Mouse (Mus musculus) urinary bladder, adult 2 months (tissue): ENCODE data around the gene Eprs. TPM values are rescaled to one million over a fixed set of nuclear protein-coding genes. Genes with fewer than 3 reads are reported as not detected.
"Not testable (repeated sequence)": the region's sequence is repeated elsewhere in the genome, so short reads cannot be mapped to it uniquely, and the experiment has no call there.

Experiments used
- DNase-seq: peaks from one replicate; pipeline ENCODE4 v3.0.0; 2022; ENCODE audit warnings: low spot score
- polyA plus RNA-seq: library from polyadenylated mRNA; depleted of rRNA; stranded (reverse); fragments of >200 nt; gene quantifications from 2 replicates; pipeline ENCODE4 v1.2.3, GENCODE M21; 2012; rRNA removed

Gene Eprs
- polyA plus RNA-seq: 21.5 and 30.7 TPM in 2 replicates

DNA sequence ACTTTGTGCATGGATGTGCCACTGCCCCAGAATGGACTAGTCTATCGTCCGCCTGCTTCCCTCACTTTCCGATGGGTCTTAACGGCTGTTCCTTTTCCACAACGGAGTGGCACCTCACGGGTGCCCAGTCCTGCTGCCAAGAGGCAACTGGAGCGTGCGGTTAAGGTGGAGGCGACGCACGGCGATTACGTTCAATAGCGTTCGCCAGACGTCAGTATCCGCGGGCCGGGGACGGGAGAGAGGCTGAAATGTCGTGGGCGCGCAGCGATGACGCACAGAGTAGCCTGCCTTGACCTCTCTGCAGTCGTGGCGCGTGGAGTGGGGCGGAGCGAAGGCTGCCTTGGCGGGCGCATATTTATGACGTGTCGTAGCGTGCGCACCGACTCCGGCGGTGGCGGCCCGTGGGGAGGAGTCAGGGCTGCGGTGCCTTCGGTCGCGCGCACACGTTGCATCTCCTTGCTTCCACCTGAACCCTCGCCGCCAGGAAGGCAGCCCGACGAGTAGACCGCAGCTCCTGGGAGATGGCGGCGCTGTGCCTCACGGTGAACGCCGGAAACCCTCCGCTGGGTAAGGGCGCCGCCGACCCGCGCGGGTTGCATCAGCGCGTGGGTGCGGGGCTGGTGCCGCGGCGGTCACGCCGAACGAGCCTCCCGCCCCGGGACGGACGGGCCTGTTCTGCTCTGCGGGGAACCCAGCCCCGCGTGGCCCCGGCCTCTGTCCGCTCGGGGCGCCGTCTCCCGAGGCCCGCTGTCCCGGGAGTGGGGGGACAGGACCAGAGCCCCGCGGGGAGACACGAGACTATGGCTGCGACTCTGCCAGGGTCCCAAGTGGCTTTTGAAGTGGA lies at the start of gene Eprs:
Gene Eprs (plus strand): TSS at position 368 of the 844 bp plus-strand sequence.
- DNase-seq: peak; percentile 95

DNA sequence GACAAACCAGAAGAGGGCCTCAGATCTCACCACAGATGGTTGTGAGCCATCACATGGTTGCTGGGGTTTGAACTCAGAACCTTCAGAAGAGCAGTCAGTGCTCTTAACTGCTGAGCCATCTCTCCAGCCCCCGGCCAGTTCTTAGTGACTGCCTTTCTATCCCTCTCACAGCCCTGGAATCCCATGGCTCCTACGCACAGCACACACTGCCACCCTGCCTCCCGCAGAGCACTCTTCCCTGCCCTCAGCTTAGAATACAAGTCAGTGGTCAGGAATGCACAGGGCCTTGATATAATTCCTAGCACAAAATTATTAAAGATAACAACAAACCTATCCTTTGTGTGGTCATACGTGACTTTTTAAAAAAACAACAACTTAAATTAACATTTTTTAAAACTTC lies 48.3 kb upstream of the Eprs start:
- DNase-seq: no peak

DNA sequence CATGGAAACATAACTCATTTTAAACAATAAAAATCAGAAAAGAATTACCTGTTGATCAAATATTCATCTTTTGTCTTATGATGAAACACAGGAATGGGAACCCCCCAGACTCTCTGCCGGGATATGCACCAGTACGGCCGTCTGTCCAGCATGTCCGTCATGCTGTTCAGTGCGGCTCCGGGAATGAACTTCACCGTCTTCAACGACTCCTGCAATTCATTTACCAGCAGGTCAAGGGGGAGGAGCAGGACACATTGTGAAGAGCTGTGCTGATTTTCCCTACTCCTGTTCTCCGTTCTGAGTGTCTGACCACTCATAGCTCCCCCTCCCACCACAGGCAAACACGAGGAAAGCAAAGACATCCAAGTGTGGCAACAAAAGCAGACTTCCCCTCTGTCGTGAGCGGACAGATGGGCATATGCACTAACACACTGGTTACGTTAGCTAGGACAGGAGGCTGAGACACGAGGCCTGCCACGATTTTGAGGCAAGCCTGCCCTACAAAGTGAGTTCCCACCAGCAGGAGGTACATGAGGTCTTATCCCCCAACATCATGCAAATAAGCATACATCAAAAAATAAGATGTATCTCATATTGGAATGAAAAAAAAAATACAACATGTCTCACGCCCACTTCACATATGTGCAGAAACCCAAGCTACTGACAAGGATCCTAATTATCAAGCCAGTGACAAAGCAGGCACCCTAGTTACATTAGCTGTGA lies 46.8 kb upstream of the Eprs start:
- DNase-seq: no peak

- DNase-seq: not testable (repeated sequence)
Measured at GRCm38 (mm10) chr1:185327754-185328345, 35.0 kb upstream of the Eprs start.

- peak; percentile 94 for DNase-seq
Measured at GRCm38 (mm10) chr1:185328721-185329610, 33.9 kb upstream of the Eprs start, which contains the start of gene Iars2. TSS of gene Iars2 (minus strand) at chr1:185329396.

- no peak for DNase-seq
Measured at GRCm38 (mm10) chr1:185329851-185330250, 33.0 kb upstream of the Eprs start.

- no peak for DNase-seq
Measured at GRCm38 (mm10) chr1:185331364-185331763, 31.5 kb upstream of the Eprs start.

DNA sequence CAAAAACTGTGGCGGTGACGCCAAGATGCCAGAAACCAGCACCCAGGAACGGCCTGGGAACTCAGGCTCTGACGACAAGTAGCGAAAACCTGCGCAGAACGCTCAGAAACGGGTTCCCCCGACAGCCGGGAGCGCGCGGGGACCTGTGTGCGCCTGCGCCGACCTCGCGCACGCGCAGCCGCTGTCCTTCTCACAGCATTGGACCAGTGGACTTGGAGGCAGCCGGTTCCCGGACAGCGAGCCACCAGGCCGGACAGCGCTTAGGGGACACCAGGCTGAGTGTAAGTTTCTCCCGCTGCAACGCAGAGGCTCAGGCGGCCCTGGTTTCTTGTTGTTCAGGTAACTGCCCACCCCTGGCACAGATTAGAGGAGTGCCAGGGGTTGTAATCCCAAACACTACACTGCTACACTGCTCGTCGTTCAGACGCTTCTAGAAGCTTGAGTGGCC lies 30.8 kb upstream of the Eprs start, which contains the start of gene Bpnt1:
Gene Bpnt1 (plus strand): TSS at position 167 of the 448 bp plus-strand sequence.
- DNase-seq: peak; percentile 85

GRCm38 (mm10) chr1:185333651-185334050 lies 29.2 kb upstream of the Eprs start:
- no peak for DNase-seq

DNA sequence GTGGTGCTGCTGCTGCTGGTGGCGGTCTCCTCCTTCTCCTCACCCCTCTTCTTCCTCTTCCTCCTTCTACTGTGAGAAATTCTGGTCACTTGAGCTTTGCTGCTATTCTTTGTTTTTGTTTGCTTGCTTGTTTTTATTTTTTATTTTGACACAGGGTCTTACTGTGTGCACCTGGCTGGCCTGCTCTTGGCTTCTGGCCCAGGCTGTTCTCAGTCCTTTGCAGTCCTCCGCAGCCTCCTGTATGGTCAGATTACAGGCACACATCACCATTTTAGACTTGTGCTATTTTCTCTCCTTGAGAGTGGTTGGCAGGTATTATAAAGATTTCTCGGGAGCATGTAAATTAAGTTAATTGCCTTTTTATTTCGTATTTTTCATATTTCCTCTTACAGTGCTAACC lies 28.7 kb upstream of the Eprs start:
- no peak for DNase-seq

GRCm38 (mm10) chr1:185335231-185335765 lies 27.5 kb upstream of the Eprs start:
- no peak for DNase-seq

GRCm38 (mm10) chr1:185336535-185336934 lies 26.3 kb upstream of the Eprs start:
- no peak for DNase-seq

DNA sequence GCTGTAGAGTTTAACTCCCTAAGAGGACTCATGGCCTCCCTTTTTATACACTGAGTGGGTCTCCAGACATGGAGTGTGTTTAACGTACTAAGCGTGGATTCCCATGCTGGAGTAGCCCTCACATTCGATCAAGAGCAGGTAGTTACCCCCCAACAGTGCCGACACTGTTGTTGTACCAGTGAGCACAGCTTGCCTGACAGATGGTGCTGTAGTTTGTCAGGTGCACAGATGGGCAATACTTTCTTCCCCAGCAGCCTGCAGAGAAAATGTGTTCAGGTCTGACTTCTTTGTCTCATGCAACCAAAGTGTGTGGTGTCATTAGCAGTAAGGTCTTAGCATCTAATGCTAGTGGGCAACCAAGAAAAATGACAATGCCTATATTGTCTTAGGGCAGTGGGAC lies 20.4 kb upstream of the Eprs start:
- no peak for DNase-seq

- DNase-seq: no peak
Measured at GRCm38 (mm10) chr1:185343422-185343821, 19.4 kb upstream of the Eprs start.

DNA sequence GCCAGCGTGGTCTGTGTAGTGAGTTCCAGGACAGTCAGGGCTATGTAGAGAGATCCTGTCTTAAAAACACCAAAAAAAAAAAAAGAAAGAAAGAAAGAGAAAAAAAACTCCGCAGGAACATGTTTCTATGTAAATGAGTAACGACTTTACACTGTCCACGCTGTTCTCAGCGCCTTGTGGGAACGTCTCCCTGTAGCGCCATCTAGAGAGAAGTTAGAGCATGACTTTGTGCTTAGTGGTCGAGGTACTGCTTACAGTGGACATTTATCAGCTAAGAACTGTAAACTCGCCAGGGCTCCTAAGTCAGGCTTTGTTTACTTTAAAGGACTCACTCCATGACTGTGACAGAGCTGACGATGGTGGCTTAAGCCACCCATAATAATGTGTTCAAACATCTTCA lies 16.7 kb upstream of the Eprs start:
- DNase-seq: no peak

DNA sequence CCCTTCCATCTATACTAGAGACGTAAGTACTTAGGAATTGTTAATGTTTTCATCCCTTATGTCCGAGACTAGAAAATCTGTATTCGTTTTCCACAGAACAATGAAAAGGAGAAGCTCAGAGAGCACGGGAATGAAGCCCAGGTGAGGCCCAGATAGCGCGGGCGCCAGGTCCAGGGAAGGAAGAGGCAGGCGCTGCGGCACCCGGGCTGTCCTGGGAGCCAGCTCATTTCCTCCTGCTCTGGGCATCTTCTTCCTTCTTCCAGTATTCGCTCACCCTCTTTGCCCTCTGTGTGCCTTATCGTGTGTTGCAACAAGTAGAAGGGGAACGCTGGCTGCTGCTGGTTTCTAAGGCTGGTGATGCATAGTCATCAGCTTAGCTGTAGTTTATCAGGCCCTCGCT lies 13.1 kb upstream of the Eprs start:
- no peak for DNase-seq

- no peak for DNase-seq
Measured at GRCm38 (mm10) chr1:185350611-185351010, 12.2 kb upstream of the Eprs start.

GRCm38 (mm10) chr1:185352151-185352550 lies 10.7 kb upstream of the Eprs start:
- no peak for DNase-seq

GRCm38 (mm10) chr1:185353351-185353750 lies 9.5 kb upstream of the Eprs start:
- no peak for DNase-seq

- DNase-seq: no peak
Measured at GRCm38 (mm10) chr1:185354731-185355130, 8.1 kb upstream of the Eprs start.

DNA sequence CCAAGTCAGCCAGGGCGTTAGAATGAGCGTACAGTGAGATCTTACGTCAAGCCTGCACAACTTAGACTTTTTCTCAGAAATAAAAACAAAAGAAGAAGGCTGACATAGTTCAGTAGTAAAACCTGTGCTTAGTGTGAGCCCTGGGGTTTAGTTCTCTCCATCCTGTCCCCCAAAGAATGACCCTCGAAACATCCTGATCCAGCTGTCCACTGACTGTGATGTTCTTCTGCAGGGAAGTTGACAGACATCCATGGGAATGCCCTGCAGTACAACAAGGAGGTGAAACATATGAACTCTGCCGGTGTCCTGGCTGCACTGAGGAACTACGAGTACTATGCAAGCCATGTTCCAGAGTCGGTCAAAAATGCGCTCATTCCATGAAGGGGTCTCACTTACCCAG lies 6.6 kb upstream of the Eprs start:
- DNase-seq: no peak
